Mouse (Mus musculus) lung, postnatal 0 days (tissue): ENCODE results near the gene Morc4.

Source experiments
- CTCF ChIP-seq: IDR thresholded peaks from 2 replicates; pipeline ENCODE4 v1.5.1; 2016; ENCODE audit warnings: antibody characterized with exemption, mild to moderate bottlenecking
- EP300 ChIP-seq: IDR thresholded peaks from 2 replicates; pipeline ENCODE4 v1.6.1; 2016; ENCODE audit warnings: antibody characterized with exemption, mild to moderate bottlenecking, control low read depth

DNA sequence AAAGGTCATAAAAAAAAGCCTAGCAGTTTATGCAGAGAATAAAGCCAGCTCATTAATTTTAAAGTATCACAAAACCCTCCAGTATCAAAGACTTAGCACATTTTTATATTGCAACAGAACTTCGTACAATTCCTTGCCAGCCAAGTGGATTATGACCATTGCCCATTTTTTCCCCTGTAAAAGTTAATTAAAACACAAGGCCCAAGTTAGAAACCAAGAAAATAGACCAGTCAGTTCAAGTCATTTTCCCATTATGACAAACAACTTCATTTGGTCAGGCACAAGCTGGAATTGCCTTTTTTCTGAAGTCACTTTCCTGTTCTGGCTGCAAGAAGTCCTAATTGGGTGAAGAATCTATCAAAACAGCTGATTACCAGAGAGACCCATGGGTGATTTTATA is 46.1 kb downstream of the Morc4 start:
- no peak for TF ChIP-seq CTCF
- TF ChIP-seq EP300, result no peak
